Mouse (Mus musculus): Measurements from ENCODE around the gene Uvssa. TPM values are rescaled to one million over a fixed set of nuclear protein-coding genes. Genes with fewer than 3 reads are reported as not detected.

The Uvssa gene
- polyA plus RNA-seq, 1 experiment from 2014 or later: 7.0 TPM

DNA sequence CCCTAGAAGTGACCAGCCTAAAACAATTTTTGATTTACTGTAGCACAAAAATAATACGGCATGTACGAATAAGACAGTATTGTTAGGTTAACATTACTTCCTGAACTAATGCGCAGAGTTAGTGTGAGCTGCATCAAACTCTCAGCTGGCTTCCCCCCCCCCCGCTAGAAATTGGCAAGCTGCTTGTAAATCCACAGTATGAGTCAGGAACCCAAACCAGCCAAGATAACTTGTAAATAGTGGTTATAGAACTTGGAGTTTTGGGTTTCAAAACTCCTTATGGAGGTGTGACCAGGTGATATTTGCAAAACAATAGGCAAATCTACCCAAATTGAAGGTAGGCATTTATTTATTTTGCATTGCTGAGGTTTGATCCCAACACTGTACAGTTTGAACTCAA, 28.6 kb upstream of the Uvssa start:
- Histone ChIP-seq H3K9me3 (no peaks in the 10 kb centered on the region), H3K27me3 (ENCODE audit: poor library complexity, severe bottlenecking) (no peaks in the 10 kb centered on the region), H3K4me1 (peaks cover 12% of the 10 kb centered on the region; the same call in 1 of the 2 replicates), H3K4me3 (no peak overlapping the region), H3K27ac (no peak overlapping the region), H3K36me3 (replicated peaks) (peaks cover 15% of the 10 kb centered on the region)
- no peak for DNase-seq (ENCODE audit: extremely low spot score, low spot score)
- WGBS: 79% methylated on average over 4 of the region's 4 CpGs

DNA sequence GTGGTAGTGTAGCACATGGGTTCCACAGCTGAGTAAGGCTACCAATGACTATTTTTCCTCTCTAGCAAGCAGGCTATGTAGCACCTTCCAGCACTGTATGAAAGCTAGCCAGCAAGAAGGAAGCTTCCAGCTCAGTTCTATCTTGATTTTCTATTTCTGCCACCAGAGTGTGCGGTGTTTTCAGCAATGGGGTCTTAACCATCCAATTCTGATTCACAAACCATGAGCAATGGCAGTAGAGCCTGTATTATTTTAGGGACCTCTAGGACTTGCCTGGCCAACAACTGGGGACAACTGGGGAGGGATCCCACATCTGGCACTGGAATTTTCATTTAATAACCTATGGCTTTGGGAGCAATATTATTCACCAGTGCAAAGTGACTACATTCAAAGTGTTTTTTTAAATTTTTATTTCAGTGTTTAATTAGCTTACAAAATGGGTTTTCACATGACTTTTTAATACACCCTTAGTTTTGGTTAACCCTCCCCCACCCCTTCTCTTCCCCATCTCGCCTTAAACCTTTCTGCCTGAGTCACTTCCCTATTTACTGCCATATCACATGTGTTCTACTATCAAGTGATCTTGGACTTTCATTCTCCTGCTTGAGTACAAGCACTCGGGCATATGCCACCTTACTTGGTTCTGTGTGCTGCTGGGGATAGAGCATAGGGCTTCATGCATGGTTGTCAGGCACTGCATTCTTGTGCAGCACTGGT, 26.6 kb upstream of the Uvssa start:
- no peak for DNase-seq (ENCODE audit: extremely low spot score, low spot score)
- 94% methylated on average over 3 of the region's 3 CpGs for WGBS

DNA sequence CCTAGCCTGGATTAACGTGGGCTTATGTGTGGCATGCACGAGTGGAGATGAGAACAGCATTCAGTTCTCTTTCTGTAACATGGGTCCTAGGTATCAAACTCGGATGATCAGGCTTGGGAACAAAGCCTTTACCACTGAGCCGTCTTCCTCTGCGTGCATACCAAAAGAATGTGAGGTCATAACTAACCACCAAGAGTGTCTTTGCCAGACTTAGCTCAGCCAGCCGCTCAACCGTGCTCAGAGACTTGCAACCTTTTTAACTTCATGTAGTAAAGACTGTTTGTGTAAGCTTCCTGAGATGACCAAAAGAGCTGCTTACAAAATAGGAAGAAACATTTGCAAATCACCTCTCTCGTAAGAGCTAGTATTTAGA, 26.1 kb upstream of the Uvssa start:
- Histone ChIP-seq H3K36me3 (replicated peaks) (peaks cover 2% of the 10 kb centered on the region; the same call in 1 of the 2 replicates), H3K27ac (no peak overlapping the region), H3K9me3 (no peaks in the 10 kb centered on the region), H3K27me3 (ENCODE audit: poor library complexity, severe bottlenecking) (no peaks in the 10 kb centered on the region), H3K4me1 (peaks cover 12% of the 10 kb centered on the region; the same call in 1 of the 2 replicates), H3K4me3 (no peak overlapping the region)
- WGBS: 92% methylated on average over 8 of the region's 8 CpGs
- no peak for DNase-seq (ENCODE audit: extremely low spot score, low spot score)

More for the DNA sequence above, 26.6 kb upstream of the Uvssa start:
- peaks cover 2% of the 10 kb centered on the region; the same call in 1 of the 2 replicates for H3K36me3 ChIP-seq (replicated peaks)
- no peaks in the 10 kb centered on the region for H3K27me3 ChIP-seq (ENCODE audit: poor library complexity, severe bottlenecking)
- H3K4me1 ChIP-seq: peaks cover 12% of the 10 kb centered on the region; the same call in 1 of the 2 replicates
- H3K4me3 ChIP-seq: no peak overlapping the region
- no peak overlapping the region for H3K27ac ChIP-seq
- H3K9me3 ChIP-seq: no peaks in the 10 kb centered on the region

DNA sequence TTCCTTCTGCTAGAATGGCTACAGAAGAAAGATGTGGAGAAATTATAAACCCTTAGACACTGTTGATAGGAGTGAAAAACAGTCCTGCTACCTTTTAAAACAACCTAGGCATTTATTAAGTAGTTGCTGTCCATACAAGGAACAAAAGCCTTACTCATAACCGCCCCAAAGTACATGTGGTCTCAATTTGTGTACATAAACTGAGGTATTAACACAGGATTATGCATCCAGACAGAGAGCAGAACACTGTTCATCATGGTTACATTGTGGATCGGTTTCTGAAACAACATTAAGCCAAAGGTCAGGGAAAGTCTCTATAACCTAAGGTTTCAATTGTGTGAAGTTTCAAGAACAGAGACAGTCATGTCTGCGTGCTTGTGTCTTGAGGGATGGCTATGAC, 25.3 kb upstream of the Uvssa start:
- H3K4me1 ChIP-seq: peaks cover 12% of the 10 kb centered on the region; the same call in 1 of the 2 replicates
- H3K4me3 ChIP-seq: no peak overlapping the region
- H3K27ac ChIP-seq: no peak overlapping the region
- no peaks in the 10 kb centered on the region for H3K9me3 ChIP-seq
- H3K27me3 ChIP-seq (ENCODE audit: poor library complexity, severe bottlenecking): no peaks in the 10 kb centered on the region
- no peak for DNase-seq (ENCODE audit: extremely low spot score, low spot score)
- WGBS: 83% methylated on average over 3 of the region's 3 CpGs
- H3K36me3 ChIP-seq (replicated peaks): peaks cover 5% of the 10 kb centered on the region

DNA sequence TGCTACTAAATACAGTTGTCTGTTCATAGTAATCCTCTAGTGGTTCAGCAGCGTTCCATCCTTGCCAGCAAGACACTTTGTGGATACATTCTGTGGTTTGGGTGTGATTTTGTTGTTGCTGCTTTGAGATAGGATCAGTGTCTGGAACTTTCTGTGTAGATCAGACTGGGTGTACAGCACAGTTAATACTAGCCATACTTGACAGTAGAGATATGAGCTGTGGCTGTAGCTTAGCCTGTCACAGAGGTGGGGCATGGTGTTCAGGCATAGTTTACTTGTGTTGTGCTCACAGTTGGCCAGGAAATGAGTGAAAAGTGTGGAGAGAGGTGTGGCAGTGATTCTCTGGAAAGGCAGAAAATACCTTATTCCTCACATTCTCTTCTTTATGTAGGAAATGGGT, 20.9 kb upstream of the Uvssa start:
- 95% methylated on average over 1 of the region's 1 CpGs for WGBS
- 0 out of 2 replicates have a peak, but pooled peaks cover 7% of the 10 kb centered on the region for H3K4me1 ChIP-seq
- no peaks in the 10 kb centered on the region for H3K27me3 ChIP-seq (ENCODE audit: poor library complexity, severe bottlenecking)
- no peak overlapping the region for H3K27ac ChIP-seq
- peaks cover 49% of the 10 kb centered on the region for H3K36me3 ChIP-seq (replicated peaks)
- H3K4me3 ChIP-seq: no peak overlapping the region
- no peaks in the 10 kb centered on the region for H3K9me3 ChIP-seq
- DNase-seq (ENCODE audit: extremely low spot score, low spot score): no peak

DNA sequence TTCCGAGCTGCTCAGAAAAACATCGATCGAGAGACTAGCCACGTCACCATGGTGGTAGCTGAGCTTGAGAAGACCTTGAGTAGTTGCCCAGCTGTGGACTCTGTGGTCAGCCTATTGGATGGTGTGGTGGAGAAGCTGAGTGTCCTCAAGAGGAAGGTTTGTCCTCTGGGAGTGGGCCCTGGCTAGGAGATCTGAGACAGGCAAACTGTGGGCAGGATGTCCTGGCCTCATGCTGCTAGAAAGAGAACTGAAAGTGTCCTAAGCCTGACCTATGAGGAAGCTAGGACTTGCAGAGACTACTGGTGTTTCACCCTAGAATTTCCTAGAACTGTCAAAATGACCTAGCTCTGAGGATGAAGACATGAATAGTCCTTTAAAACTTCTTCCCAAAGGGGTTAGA, 19.9 kb upstream of the Uvssa start:
- 97% methylated on average over 4 of the region's 4 CpGs for WGBS
- no peak for DNase-seq (ENCODE audit: extremely low spot score, low spot score)

DNA sequence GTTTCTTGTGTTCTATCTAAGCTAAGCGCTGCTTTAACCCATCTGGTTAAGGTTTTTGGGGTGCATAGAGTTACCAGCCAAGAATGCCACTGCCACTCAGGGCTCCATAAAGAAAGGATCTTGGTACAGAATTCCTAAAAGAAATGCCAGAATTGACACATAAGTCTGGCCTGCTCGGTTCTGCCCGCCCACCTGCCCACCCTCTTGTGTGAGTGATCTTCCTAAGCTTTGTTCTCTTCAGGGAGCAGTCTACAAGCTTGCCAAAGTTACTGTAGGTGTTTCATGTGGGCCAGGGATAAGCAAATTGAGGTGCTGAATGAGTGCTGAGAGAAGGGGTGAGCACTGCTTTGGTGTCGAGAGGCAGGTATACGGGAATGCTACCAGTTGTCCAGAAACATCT, 15.1 kb upstream of the Uvssa start:
- Histone ChIP-seq H3K4me1 (no peaks in the 10 kb centered on the region), H3K36me3 (replicated peaks) (peaks cover 100% of the 10 kb centered on the region), H3K4me3 (no peak overlapping the region), H3K27me3 (ENCODE audit: poor library complexity, severe bottlenecking) (no peaks in the 10 kb centered on the region), H3K9me3 (no peaks in the 10 kb centered on the region), H3K27ac (no peak overlapping the region)
- DNase-seq (ENCODE audit: extremely low spot score, low spot score): no peak
- 94% methylated on average over 5 of the region's 5 CpGs for WGBS

More for the DNA sequence above, 19.9 kb upstream of the Uvssa start:
- no peak overlapping the region for H3K27ac ChIP-seq
- H3K4me1 ChIP-seq: 0 out of 2 replicates have a peak, but pooled peaks cover 2% of the 10 kb centered on the region
- no peaks in the 10 kb centered on the region for H3K27me3 ChIP-seq (ENCODE audit: poor library complexity, severe bottlenecking)
- no peaks in the 10 kb centered on the region for H3K9me3 ChIP-seq
- peaks cover 59% of the 10 kb centered on the region for H3K36me3 ChIP-seq (replicated peaks)
- no peak overlapping the region for H3K4me3 ChIP-seq

DNA sequence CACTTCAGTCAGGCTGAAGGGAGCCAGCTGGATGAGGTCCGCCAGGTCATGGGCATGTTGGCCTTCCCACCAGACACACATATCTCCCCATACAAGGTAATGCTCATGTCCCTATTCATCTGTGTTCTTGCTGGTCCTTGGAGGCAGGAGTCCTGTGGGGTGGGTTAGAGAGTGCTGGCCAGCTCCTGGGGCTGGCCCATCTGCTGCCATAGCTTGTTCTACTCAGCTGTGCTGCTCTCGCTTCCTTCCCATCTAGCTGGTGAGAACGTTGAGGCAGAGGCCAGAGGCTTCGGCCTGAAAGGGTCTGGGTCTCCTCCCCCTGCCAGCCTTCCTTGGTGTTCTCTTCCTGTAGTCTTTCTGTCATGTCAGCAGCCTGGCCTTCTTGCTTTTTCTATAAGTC, 9.7 kb upstream of the Uvssa start:
- H3K36me3 ChIP-seq (replicated peaks): peaks cover 100% of the 10 kb centered on the region

DNA sequence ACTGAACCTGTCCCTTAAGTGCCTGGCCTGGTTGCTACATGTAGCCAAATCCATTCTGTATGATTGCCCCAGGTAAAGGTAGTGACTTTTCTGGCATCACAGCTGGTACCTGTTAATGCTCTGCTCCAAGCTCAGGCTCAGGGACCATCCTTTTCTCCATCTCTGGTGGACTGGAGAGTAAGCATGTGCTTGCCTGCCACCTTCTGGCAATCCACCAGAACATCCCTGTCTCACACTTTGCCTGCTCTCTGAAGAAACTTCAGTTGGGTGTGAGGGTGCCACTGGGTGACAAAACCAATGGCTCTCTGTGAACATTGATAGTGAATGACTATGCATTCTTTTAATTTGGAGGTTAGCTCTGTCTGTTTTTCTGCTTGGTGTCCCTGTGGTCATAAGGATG, 7.2 kb upstream of the Uvssa start:
- H3K36me3 ChIP-seq (replicated peaks): peaks cover 85% of the 10 kb centered on the region
- DNase-seq (ENCODE audit: extremely low spot score, low spot score): no peak
- no peaks in the 10 kb centered on the region for H3K27me3 ChIP-seq (ENCODE audit: poor library complexity, severe bottlenecking)
- H3K4me3 ChIP-seq: no peak overlapping the region
- no peaks in the 10 kb centered on the region for H3K4me1 ChIP-seq
- no peak overlapping the region for H3K27ac ChIP-seq
- H3K9me3 ChIP-seq: no peaks in the 10 kb centered on the region

More for the DNA sequence above, 9.7 kb upstream of the Uvssa start:
- WGBS: 91% methylated on average over 4 of the region's 4 CpGs
- H3K9me3 ChIP-seq: no peaks in the 10 kb centered on the region
- H3K27me3 ChIP-seq (ENCODE audit: poor library complexity, severe bottlenecking): no peaks in the 10 kb centered on the region
- no peak overlapping the region for H3K27ac ChIP-seq
- no peaks in the 10 kb centered on the region for H3K4me1 ChIP-seq
- DNase-seq (ENCODE audit: extremely low spot score, low spot score): no peak
- H3K4me3 ChIP-seq: no peak overlapping the region

DNA sequence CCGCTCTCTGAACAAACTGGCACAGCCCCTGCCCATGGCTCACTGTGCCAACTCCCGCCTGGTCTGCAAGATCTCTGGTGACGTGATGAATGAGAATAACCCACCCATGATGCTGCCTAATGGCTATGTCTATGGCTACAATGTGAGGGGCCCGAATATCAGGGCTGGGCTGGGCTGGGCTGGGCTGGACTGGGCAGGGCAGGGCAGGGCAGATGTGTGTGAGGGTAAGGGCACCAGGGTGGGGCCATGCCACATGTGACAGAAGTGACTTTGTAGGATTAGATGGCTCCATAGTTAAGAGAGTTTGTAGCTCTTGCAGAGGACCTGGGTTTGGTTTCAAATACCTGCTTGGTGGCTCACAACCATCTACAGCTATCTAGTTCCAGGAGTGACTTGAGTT, 6.7 kb upstream of the Uvssa start:
- whole genome bisulfite sequencing: 92% methylated on average over 4 of the region's 4 CpGs
- Histone ChIP-seq H3K27ac (no peak overlapping the region), H3K27me3 (ENCODE audit: poor library complexity, severe bottlenecking) (no peaks in the 10 kb centered on the region), H3K4me1 (no peaks in the 10 kb centered on the region), H3K9me3 (no peaks in the 10 kb centered on the region), H3K36me3 (replicated peaks) (peaks cover 79% of the 10 kb centered on the region), H3K4me3 (no peak overlapping the region)
- no peak for DNase-seq (ENCODE audit: extremely low spot score, low spot score)

DNA sequence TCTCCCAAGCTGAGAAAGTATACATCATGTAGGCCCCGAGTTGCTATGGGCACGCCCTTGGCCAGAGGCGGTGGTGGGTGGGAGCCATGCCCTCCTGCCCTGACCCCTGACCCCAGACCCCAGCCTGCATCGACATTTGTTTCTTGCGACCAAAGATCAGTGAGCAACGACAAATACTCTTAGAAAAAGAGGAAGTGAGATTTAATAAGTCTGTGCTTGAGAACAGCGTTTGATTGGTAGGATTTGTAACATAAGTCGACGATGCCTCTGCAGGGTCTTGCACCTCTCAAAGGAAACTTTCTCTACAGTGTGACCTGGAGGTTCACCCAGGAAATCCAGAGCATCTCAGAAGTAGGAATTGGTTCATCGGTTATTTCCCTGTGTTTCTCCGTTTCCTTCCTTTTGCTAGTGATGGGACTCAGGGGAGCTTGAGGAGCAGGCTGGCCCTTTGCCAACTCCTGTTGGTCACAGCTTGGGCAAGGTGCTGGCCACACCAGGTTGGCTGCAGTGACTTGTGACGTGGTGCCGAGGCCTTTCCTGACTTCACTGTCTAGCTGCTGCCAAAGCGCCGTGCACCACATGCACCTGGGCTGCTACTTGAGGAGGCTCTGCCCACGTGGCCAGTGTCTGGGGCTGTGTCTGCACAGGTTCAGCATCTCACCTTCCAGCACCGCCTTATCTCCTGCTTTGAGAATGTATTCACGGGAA, 5.9 kb upstream of the Uvssa start:
- H3K27ac ChIP-seq: no peak overlapping the region
- H3K4me1 ChIP-seq: peaks cover 6% of the 10 kb centered on the region
- H3K36me3 ChIP-seq (replicated peaks): peaks cover 71% of the 10 kb centered on the region
- H3K27me3 ChIP-seq (ENCODE audit: poor library complexity, severe bottlenecking): no peaks in the 10 kb centered on the region
- no peaks in the 10 kb centered on the region for H3K9me3 ChIP-seq
- no peak overlapping the region for H3K4me3 ChIP-seq
- WGBS: 90% methylated on average over 18 of the region's 18 CpGs
- DNase-seq (ENCODE audit: extremely low spot score, low spot score): no peak

DNA sequence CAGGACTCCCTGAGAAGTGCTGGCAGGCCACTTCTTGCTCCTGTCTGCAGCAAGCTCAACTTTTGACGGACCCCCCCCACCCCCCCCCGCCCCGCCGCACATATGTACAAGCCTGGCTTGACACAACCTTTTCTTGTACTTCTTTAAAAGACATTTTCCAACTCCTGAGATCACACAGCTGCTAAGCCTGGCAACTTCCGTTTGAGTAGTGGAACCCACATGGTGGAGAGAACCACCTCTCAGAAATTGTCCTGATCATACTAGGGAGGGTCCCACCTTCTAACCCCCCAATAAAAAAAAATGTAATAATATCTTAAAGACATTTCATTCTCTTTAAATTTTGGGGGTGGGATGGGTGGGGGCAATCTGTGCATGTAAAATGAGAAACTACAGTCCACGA, 1.2 kb upstream of the Uvssa start:
- Histone ChIP-seq H3K36me3 (replicated peaks) (peaks cover 37% of the 10 kb centered on the region), H3K9me3 (no peaks in the 10 kb centered on the region), H3K4me3 (peak overlapping the region; percentile 67), H3K4me1 (peaks cover 21% of the 10 kb centered on the region), H3K27me3 (ENCODE audit: poor library complexity, severe bottlenecking) (no peaks in the 10 kb centered on the region), H3K27ac (peak overlapping the region; percentile 92)
- 74% methylated on average over 6 of the region's 6 CpGs for WGBS
- no peak for DNase-seq (ENCODE audit: extremely low spot score, low spot score)

DNA sequence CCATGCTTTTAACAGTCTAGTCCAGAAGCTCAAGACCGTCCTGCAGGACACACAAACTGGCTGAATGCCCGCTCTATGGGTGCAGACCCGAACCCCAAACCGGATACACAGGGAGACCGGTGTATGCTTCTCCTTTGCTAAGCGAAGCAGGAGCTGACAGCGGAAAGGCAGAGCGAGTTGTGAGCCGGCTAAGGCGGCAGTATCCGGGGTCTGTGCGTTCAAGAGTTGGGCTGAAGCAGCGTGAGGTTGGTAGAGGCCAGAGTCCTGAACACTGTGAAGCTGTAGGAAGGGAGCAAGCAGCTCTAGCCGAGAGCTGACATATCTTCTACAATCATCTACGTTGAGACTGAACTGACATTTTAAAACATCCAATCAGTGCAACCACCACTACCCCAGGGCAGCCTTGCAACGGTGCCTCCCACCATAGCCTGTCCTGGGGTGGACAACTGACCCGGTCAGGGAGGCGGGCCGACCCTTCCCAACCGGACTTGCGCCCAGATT, 498 bp upstream of the Uvssa start:
- H3K4me3 ChIP-seq: peak overlapping the region; percentile 67
- DNase-seq (ENCODE audit: extremely low spot score, low spot score): peak; percentile 53
- peaks cover 30% of the 10 kb centered on the region for H3K36me3 ChIP-seq (replicated peaks)
- H3K27me3 ChIP-seq (ENCODE audit: poor library complexity, severe bottlenecking): no peaks in the 10 kb centered on the region
- no peaks in the 10 kb centered on the region for H3K9me3 ChIP-seq
- 1% methylated on average over 21 of the region's 21 CpGs for WGBS
- peaks cover 21% of the 10 kb centered on the region for H3K4me1 ChIP-seq
- peak overlapping the region; percentile 92 for H3K27ac ChIP-seq
